Mouse (Mus musculus) yolk sac, embryonic 10.5 days (tissue): Measurements from ENCODE around the gene Nodal.
A peak's percentile ranks its signal among the peaks of the same experiment; 100 is the strongest.

Experiments used
- DNase-seq: peaks from one replicate; pipeline ENCODE4 v3.0.0-alpha.2; 2017; ENCODE audit warnings: low spot score

The Nodal gene

GRCm38 (mm10) chr10:61398125-61398524, 19.6 kb upstream of the Nodal start:
- DNase-seq = no peak

- DNase-seq = peak; percentile 70
These were observed 18.5 kb upstream of the Nodal start for GRCm38 (mm10) chr10:61399156-61399734.

GRCm38 (mm10) chr10:61400407-61400806, 17.4 kb upstream of the Nodal start:
- no peak for DNase-seq

GRCm38 (mm10) chr10:61402480-61402879, 15.3 kb upstream of the Nodal start:
- no peak for DNase-seq

- DNase-seq = no peak
These were observed 14.9 kb upstream of the Nodal start for GRCm38 (mm10) chr10:61402911-61403310.

GRCm38 (mm10) chr10:61405958-61406357, 11.8 kb upstream of the Nodal start:
- DNase-seq = no peak

- peak; percentile 66 for DNase-seq
These were observed 8.0 kb upstream of the Nodal start for GRCm38 (mm10) chr10:61409776-61410175.

- DNase-seq = no peak
These were observed 7.6 kb upstream of the Nodal start for GRCm38 (mm10) chr10:61410193-61410592.

GRCm38 (mm10) chr10:61412910-61413625, 4.7 kb upstream of the Nodal start:
- DNase-seq = peak; percentile 88

- no peak for DNase-seq
These were observed 2.5 kb upstream of the Nodal start for GRCm38 (mm10) chr10:61415240-61415639.

- no peak for DNase-seq
These were observed 1.9 kb upstream of the Nodal start for GRCm38 (mm10) chr10:61415890-61416289.

- no peak for DNase-seq
These were observed 1.2 kb upstream of the Nodal start for GRCm38 (mm10) chr10:61416561-61416960.

- DNase-seq = no peak
These were observed 726 bp upstream of the Nodal start for GRCm38 (mm10) chr10:61417046-61417445.

GRCm38 (mm10) chr10:61418131-61418900, 544 bp downstream of the Nodal start:
- no peak for DNase-seq

GRCm38 (mm10) chr10:61419146-61419545, 1.4 kb downstream of the Nodal start:
- no peak for DNase-seq

- no peak for DNase-seq
These were observed 2.2 kb downstream of the Nodal start for GRCm38 (mm10) chr10:61420011-61420410.

- DNase-seq = no peak
These were observed 5.1 kb downstream of the Nodal start for GRCm38 (mm10) chr10:61422861-61423260.

- DNase-seq = no peak
These were observed 5.5 kb downstream of the Nodal start for GRCm38 (mm10) chr10:61423289-61423688.

GRCm38 (mm10) chr10:61424500-61424899, 6.7 kb downstream of the Nodal start:
- no peak for DNase-seq

GRCm38 (mm10) chr10:61425047-61425446, 7.3 kb downstream of the Nodal start:
- DNase-seq = no peak

GRCm38 (mm10) chr10:61426251-61426757, 8.5 kb downstream of the Nodal start:
- peak; percentile 70 for DNase-seq

- DNase-seq = no peak
These were observed 10.2 kb downstream of the Nodal start for GRCm38 (mm10) chr10:61427951-61428350.

- DNase-seq = no peak
These were observed 10.6 kb downstream of the Nodal start for GRCm38 (mm10) chr10:61428416-61428815.
